Mouse (Mus musculus) kidney, postnatal 4 days (tissue): Measurements from ENCODE around the gene Colgalt2.

Source experiments
- DNase-seq, 2 experiments: peaks; one replicate each; pipeline ENCODE4 v3.0.0; 2021; ENCODE audit warnings: mixed read lengths in 2 of 2

The Colgalt2 gene

DNA sequence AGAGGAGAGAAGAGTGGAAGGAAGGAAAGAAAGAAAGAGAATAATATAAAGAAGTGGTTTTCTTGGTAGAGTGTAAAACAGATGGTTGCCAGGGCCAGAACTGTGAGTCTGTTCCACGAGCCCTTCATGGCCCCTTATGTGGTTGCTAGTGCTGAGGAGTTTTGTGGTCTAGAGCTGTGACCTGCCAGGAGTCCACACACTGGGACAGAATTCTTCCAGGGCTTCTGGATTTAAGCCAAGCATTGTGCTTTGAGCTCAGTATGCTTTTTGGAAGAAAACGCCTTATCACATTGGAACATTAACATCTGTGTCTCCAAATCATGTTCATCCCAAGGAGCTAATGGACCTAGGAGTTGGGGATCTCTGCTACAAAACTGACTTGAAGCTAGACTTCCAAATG, 97.2 kb downstream of the Colgalt2 start:
- DNase-seq = no peak

DNA sequence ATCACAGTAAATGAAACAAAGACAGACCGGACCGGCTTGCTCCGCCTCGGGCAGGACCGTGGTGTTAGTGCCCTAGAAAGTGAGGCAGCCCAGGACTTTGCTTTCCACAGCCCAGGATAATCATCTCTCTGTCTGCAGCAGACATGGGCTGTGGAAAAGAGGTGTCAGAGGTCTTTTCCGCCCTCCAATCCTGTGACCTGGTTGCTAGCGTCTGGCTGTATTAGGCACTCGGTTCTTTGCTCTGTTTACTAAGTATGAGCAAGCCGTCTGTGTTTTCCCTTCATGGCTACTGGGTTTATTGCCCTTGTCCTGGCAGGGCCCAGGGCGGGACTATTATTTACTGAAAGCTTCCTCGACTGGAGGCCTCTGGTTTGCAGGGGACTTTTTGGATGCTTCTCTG, 98.0 kb downstream of the Colgalt2 start:
- peak; percentile 36 to 63 for DNase-seq

DNA sequence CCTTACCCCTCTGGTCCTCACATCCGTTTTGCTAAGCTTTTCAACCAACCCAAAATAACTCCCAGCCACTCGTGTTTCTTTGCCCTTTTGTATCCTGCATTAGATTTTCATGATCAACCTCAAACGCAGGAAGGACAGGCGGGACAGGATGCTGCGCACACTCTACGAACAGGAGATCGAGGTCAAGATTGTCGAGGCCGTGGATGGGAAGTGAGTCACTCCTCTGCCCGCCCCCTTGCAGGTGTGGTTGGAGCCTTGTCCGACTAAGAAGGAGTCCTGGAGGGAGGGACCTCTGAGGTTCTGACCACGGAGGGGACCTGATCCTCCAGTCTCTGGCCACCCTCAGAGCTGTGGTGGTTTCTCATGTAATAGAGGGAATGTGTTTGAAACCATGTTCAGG, 100.2 kb downstream of the Colgalt2 start:
- DNase-seq = no peak

DNA sequence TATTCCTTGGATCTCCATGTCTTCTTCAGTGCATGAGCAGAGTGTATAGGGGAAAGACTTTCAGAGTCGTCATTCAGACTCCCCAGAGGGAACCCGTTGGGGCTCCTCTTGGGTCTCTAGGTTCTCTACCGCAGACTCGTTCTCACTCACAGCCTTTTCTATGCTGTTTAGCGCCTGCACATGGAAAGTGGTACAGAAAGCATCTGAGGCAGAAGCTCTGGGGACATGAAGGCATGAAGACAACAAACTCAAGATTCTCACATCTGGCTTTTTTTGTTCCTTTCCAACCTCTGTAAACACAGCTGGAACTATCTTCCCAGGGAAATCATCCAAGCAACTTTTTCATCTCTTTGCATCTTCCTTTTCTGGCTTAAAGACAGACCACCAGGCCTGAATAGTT, 106.5 kb downstream of the Colgalt2 start:
- no peak for DNase-seq

DNA sequence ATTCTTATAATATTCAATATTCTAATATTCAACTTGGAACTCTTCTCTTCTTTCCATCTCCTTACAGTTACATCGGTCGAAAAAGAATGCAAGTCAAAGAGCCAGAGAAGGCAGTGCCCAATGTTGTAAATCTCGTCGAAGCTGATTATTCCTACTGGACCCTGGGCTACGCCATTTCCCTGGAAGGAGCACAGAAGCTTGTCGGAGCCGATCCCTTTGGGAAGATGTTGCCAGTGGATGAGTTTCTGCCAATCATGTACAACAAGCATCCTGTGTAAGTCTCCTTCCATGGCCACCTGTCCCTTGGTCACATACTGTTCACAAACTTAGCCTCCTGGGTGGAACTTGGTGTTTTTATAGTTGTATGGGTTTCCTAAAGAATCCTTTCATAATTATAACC, 107.1 kb downstream of the Colgalt2 start:
- DNase-seq = no peak

DNA sequence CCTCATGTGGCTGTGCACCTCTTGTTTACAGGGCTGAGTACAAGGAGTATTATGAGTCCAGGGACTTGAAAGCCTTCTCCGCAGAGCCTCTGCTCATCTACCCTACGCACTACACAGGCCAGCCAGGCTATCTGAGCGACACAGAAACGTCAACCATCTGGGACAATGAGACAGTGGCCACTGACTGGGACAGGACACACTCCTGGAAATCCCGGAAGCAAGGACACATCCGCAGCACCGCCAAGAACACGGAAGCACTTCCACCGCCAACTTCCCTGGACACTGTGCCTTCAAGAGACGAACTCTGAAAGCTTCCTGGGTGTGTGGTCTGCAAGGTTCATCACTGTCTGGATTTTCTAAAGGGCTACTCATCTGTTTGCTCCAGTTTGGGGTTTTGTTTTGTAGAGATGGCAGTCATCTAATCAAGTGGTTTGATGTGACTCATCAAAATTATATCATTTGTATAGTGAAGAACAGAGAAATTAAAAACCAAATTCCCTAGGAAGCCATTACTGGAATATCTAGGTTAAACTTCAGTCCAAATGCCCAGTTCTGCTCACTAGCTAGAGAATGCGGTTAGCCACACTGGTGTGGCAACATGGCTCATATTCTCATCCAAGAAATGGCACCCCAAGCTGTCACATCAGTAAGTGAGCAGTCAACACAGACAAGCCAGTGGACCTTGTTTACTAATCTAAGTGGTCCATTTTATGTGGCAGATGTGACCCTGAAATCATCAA, 109.0 kb downstream of the Colgalt2 start:
- no peak for DNase-seq

DNA sequence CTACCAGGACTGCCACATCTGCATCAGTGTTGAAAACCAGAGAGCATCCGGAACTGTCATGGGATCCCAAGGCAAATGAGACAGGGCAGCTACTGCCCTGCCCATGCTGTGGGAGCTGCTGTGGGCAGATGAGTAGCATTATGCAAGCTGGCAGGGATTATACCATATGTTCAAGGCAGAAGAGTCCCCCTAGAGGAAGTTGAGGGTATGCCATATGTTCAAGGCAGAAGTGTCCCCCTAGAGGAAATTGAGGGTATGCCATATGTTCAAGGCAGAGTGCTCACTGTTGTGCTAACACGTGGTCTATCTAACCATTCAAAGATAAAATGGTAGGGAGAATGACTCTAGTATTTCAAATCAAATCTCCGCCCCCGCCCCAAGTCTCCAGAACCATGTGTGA, 111.6 kb downstream of the Colgalt2 start:
- DNase-seq = peak in 1 of 2 experiments; percentile 34

DNA sequence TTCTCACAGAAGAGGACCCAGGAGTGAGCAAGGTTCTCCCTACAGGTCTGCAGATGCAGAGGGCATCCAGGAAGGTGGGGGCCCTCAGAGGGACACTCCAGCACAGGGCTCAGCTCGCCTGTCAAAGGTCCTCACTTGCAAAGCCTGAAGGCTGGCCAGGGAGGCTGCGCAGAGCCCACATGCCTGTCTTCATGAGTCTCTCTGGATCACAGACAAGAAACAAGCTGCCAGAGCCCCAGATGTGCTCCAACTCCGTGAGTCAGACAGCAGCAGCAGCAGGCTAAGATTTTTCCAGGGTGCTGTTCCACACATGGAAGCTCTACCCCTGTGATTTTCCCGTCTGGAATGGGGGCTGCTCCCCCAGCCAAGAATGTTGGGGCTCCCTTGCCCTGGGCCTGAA, 114.6 kb downstream of the Colgalt2 start:
- no peak for DNase-seq

DNA sequence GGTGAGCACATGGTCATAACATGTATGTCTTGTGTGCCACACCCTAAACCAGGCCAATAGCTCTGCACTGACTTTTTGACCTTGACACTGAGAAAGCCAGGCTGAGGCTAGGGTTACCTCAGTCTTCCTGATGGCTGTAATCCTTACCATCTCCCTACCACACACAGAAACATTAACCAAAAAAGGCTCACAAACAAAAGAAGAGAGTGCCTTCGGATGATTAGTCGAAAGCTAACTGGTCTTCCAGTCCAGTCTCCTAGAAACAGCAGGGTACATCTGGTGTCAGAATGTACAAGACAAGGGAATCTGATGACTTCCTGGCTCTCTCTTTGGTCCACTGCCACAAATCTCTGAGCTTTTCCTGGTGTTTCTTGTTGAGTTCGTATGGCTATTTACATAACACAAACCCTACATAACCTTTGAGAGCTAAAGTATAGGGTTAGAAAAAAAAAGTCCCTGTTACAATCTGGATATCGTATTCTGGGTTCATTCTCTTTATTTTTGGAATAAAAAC, 117.5 kb downstream of the Colgalt2 start:
- DNase-seq = no peak

DNA sequence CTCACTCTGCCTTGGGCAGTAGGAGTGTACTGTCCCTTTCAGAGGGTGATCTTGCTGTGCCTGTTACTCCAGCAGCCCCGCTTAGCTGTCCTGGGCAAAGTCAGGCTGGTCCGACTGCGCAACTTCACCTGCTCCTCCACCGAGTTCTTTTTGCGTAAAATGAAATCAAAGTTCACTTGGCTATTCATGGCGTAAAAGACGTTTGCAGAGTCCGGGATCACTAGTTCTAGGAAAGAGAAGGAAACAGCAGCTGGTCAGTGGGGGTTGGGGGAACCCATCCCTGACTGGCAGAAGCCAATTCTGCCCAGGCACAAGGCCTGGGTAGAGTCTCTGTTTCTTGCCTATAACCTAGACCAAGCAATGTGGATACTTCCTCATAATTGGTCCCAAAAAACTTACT, 119.3 kb downstream of the Colgalt2 start:
- no peak for DNase-seq

DNA sequence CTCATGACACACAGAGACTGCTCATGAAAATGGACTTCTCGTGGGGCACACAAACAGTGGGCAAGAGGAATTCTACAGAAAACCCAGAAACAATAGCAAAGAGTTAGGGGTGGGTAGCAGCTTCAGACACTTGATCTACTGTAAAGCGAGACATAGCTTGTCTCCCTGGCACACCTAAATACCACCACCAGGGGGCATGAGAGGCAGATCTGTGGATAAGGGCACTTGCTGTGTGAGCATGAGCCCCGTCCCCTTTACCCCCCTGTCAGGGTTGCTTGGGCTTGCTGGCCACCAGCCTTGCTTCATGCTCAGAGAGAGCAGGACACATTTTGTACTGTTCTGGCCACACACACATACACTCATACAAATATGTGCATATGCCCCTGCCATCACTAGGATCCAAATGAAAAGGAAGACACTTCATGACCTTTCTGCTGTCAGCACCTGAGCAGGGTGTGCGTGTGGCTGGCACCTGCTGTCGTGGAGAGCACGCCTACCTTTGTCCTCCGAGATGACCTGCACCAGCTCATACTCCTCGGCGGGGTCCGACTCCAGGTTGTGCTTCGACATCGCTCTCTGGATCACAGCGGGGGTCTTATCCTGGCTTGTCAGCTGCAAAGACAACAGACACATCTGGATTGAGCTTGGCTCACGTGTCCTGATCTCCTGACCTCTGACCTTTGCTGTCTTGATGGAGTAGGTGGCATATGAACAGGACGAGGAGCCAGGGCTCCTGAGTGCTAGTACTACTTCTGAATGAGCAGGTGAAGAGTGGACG, 121.4 kb downstream of the Colgalt2 start:
- peak; percentile 81 to 84 for DNase-seq

DNA sequence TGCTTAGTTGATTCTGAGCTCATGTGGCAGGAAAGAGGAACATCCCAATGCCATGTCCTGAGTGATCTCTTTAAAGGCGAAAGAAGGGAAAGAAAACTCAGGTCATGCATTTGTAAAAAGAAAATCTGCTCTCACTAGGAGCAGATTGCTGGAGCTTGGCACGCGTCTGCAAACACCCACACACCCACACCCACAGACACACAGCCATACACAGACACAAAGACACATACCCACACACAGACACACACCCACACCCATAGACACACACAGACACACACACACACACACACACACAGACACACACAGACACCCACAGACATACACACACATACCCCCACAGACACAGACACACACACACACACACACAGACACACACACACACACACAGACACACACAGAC, 122.6 kb downstream of the Colgalt2 start:
- no peak for DNase-seq

DNA sequence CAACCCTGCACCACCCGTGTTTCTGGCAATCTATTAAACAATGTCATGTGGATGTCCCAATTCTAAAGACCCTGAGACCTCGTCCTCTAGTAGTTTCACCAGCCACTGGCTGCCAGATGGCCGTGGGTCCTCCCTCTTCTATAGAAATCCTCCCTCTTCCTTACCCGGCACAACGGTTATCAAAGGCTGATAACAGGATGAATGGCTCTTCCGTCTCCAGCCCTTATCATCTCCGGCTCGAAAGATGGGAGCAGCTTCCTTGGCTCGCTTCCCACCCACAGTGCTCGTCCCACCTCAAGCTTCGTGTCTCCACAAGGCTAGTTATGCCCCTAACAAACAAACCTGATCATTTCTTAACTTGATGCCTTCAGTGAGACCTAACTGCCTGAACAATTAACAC, 123.7 kb downstream of the Colgalt2 start:
- DNase-seq = no peak

DNA sequence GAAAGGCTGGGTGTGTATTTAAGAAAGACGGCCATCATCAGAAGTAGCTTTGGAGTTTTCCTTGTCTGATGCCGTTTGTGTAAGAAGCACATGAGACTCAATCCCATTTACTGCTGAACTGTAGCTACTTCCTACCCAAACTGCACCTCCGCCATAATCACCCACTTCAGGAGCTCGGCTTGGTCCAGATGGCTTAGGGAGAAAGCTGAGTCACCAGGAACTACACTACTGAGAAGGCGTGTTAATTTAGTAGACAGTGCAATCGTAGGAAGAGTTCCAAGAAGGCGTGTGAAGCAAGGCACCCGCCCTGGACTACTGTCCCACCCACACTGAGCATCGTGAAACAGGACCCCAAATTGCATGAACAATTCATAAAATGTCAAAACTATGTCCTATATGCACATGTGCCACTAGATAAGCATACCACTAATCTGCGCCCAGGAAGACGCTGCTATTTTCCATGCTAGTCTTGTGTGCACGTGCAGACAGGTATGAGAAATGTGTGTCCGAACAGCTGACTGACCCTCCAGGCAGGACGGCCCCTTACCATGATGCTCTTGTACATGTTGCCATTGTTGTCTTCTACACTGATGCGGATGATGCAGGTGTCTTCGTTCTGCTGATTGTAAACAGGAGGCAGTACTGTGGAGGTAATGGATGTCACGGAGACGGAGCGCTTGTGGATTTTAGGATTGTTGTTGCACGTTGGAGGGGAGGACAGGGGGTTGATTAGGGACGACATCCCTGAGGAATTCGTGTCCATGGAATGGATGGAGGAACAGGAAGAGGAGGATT, 124.7 kb downstream of the Colgalt2 start:
- DNase-seq = no peak

DNA sequence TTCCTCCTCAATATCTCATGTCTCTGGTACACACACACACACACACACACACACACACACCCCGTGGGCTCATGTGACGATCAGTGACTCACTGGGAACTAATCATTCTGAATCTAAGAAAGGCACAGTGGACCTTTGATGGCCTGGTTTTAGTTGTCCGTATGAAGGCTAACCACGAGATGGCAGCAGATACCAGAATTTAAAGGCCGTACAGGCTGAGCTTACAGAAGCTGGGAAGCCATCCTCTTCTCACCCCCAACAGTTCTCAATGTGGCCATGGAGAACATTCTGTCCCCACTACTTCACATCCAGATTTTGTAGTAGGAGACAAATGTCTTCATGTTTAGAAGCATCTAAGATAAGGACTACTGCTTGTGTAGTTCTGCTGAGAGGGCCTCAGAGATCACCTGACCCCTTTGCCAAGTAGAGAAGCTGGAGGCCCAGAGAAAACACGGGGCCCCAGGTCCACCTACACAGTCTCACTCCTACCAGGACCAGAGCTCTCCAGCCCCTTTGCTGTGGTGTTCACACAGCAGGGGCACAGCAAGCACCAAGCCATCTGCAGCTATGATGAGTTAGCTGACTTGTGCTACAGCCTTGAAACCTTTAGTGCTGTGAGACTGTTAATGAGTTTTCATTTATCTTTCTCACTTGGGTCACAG, 125.5 kb downstream of the Colgalt2 start:
- DNase-seq = peak; percentile 74 to 79

DNA sequence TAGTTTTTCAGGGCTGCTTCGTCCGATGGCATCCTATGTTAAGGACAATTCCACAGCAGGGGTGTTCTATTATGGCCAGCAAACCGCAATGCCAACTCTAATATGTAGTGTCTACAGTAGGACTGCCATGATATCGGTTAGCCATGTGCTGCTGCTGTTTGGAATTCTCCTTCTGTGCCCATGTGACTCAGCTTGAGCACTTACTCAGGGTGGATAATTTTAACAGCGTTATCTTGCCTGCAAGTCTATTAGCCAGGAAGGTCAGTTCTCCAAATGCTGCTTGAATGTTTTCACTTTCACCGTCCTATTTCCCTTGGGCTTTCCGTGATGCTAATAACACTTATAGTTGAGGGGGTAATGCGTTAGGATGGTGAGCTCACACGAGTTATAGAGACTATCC, 126.5 kb downstream of the Colgalt2 start:
- no peak for DNase-seq

DNA sequence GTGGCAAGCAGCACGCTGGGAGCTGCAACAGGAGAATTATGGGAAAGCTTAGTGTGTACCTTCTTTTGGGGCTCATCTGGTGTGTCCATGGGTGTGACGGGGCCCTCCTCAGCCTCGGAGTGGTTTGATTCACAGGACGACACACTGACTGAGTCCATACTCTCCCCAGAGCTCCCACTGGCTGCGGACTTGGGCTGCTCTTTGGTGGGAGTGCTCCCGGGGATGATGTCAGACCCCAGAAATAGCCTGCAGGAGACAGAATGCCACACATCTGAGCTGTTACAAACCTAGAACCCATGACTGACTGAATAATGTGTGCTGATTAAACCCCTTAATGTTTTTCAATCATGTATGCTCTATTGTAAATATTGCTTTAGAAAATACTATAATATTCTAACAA, 128.6 kb downstream of the Colgalt2 start:
- no peak for DNase-seq

DNA sequence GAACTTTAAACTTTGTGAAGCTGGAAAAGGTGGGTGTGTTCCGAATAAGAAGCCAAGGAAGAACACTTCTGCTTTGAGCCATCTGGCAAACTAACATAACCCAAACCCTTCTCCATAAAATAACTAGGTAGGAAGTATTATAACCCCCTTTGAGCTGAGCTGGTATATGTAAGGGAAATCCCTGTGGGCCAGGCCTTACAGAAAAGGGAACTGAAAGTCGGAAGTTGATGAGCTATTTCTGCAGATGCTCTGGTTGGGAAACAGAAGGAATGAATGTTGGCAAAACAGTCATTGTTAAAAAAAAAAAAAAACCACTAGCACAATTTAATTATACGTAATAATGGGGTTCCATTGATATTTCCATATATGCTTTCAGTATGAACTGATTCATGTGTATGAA, 129.1 kb downstream of the Colgalt2 start:
- no peak for DNase-seq

DNA sequence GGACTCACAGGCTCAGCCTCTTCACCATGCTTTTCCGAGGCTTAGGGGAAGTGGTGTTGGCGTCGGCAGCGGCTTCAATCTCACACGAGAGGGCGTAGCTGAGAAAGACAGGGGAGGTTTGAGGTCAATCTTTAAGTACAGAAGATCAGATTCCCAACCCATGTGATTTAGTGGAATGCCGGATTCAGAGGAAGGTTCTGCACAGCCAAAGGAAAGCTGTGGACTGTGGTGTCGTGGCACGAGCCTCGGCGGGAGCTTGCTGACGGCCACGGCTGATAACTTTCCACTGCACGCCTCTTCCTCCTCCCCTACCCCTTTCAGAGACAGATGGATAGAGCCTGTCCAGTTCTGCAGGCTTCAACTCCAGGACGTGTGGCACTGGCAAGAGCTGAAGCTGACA, 131.9 kb downstream of the Colgalt2 start:
- peak; percentile 62 to 66 for DNase-seq

DNA sequence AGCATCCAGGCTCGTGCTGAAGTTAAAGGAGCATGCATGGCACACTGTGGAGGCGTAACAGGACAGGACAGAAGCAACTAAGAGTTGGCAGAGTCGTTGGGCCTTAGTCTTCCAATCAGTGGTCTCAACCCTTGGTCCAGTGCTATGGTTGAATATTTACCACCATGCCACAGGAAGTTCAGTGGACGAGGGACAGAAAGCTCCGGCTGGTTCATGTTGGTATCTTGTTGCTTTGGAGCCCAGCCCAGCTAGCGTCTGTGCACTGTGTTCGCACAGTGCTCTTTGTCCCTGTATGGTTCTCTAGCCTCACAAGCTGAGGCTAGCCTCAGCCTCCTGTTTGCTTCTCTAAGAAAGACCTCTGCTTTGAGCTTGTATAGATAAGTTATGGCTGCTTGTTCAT, 134.9 kb downstream of the Colgalt2 start:
- no peak for DNase-seq

DNA sequence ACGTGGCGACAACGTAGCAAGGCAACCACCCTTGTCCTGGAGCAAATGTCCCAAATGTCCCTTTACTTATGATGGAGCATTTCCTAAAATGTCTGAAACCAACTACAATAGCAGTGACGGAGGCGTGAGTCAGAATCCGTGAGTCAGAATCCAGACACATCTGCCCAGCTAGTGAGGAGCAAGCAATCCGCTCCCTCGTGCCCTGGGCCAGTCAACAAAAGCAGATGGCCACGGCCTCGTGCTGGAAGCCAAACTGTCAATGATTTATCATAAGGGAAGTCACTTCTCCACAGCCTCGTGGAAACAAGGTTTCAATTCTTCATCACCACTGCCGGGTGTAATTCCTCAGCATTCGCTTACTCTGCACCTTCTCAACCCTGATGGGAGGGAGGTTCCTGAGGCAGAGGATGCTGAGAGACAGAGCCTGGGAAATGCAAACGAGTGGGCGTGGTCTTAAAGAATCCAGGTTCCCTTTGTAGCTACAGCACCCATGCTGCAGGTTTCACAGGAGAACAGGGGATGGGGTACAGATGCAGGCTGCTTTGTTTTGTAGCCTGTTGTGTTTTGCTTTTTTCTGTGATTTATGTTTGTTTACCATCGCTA, 136.9 kb downstream of the Colgalt2 start:
- no peak for DNase-seq

DNA sequence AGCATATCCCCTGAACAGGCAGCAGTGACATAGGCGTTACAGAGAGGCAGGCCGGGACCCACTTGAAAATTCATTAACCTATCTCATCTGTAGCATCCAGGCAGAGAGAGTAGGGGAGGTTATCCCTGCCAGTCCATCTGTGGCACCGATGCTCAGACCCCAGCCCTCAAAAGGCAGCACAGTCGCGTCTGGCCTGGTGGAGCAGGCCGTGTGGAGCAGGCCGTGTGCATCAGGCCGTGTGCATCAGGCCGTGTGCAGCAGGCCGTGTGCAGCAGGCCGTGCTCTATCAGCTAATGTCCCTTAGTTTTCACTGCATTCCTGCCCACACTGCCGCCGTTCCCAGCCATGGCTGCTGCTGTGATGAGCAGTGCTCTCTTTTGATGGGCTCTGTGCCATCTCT, 137.6 kb downstream of the Colgalt2 start:
- no peak for DNase-seq
